Mouse (Mus musculus) forebrain, embryonic 16.5 days (tissue): ENCODE data around the gene Tmem110. TPM values are rescaled to one million over a fixed set of nuclear protein-coding genes. Genes with fewer than 3 reads are reported as not detected.

Experiments
- ATAC-seq: fragments of 200-750 bp; cut with Nextera tagmentation; 2 replicates; pipeline ENCODE4 v1.8.0; 2017; ENCODE audit warnings: mild to moderate bottlenecking, moderate library complexity
- H3K27ac ChIP-seq: fragments of 300-500 bp; sonication (generic); 2 replicates; pipeline ENCODE4 v1.5.1; 2014; ENCODE audit warnings: low read length, control low read depth
- H3K27me3 ChIP-seq: fragments of 300-500 bp; sonication (generic); replicated peaks from 2 replicates; pipeline ENCODE4 v1.6.1; 2014; ENCODE audit warnings: low read length; ENCODE audit not compliant: control insufficient read depth, insufficient read depth
- H3K36me3 ChIP-seq: fragments of 300-500 bp; sonication (generic); 2 replicates; pipeline ENCODE4 v1.6.1; 2014; ENCODE audit not compliant: control insufficient read depth, insufficient read depth
- H3K4me1 ChIP-seq: fragments of 300-500 bp; sonication (generic); replicated peaks from 2 replicates; pipeline ENCODE4 v1.6.1; 2014; ENCODE audit warnings: low read length; ENCODE audit not compliant: control insufficient read depth, insufficient read depth
- H3K4me2 ChIP-seq: fragments of 300-500 bp; sonication (generic); 2 replicates; pipeline ENCODE4 v1.6.1; 2014; ENCODE audit warnings: mild to moderate bottlenecking, low read length, control low read depth
- H3K4me3 ChIP-seq: fragments of 300-500 bp; sonication (generic); replicated peaks from 2 replicates; pipeline ENCODE4 v1.5.1; 2014; ENCODE audit warnings: mild to moderate bottlenecking, low read length, control low read depth
- H3K9ac ChIP-seq: fragments of 300-500 bp; sonication (generic); replicated peaks from 2 replicates; pipeline ENCODE4 v1.6.1; 2014; ENCODE audit warnings: low read depth, low read length, control low read depth
- H3K9me3 ChIP-seq: fragments of 300-500 bp; sonication (generic); 2 replicates; pipeline ENCODE4 v1.6.1; 2016; ENCODE audit warnings: low read length; ENCODE audit not compliant: control insufficient read depth
- WGBS: fragments of 180-500 bp; shearing (Covaris S2); extraction: QIAGEN DNeasy Blood & Tissue Kit; methylation state at CpG from one replicate; pipeline ENCODE4 v1.1.7; 2014; 5-methylcytosine and 5-hydroxymethylcytosine counted together
- polyA plus RNA-seq: library from polyadenylated mRNA; unstranded; fragments of >200 nt; fragmentation: Nextera tagmentation; extraction: Ambion mirVana; gene quantifications from 2 replicates; pipeline ENCODE4 v1.2.1, GENCODE M21; 2015

Gene Tmem110
- polyA plus RNA-seq, 1 experiment from 2014 or later = 18.3 TPM

GRCm38 (mm10) chr14:30885298-30885697 lies 59.9 kb downstream of the Tmem110 start:
- 21% methylated on average over 3 of the region's 3 CpGs for WGBS
- Histone ChIP-seq H3K4me1 (no peaks in the 10 kb centered on the region), H3K4me3 (no peak overlapping the region), H3K27ac (no peak overlapping the region), H3K9me3 (no peaks in the 10 kb centered on the region), H3K9ac (no peak overlapping the region), H3K4me2 (no peak overlapping the region), H3K27me3 (no peaks in the 10 kb centered on the region), H3K36me3 (no peaks in the 10 kb centered on the region)
- ATAC-seq = no peak

DNA sequence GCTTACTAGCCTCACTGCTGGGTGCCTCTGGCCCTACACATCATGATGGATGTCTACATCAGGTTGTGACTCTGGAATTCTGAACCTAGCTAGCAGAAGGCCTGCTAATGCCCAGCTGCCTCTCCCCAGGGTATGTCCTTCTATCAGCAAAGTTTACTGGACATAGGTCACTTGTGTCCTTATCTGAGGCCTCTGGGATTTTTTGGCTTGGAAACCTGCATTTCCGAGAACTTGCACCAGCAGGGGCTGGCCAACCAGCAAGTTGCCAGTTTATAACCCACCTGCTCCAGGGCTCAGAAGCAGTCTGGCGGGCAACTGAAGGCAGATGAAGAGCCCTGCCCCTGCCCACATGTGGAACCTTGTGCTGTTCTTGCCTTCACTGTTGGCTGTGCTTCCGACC lies 60.8 kb downstream of the Tmem110 start, which contains the start of gene Itih4:
Gene Itih4, plus strand, starts transcription at position 273 of the 400 bp plus-strand sequence.
- Histone ChIP-seq H3K27me3 (no peaks in the 10 kb centered on the region), H3K36me3 (no peaks in the 10 kb centered on the region), H3K9ac (no peak within 1 kb of the TSS), H3K27ac (no peak within 1 kb of the TSS), H3K4me3 (no peak within 1 kb of the TSS), H3K9me3 (no peaks in the 10 kb centered on the region), H3K4me1 (no peaks in the 10 kb centered on the region), H3K4me2 (no peak within 1 kb of the TSS)
- no peak for ATAC-seq
- 93% methylated on average over 3 of the region's 3 CpGs for WGBS

DNA sequence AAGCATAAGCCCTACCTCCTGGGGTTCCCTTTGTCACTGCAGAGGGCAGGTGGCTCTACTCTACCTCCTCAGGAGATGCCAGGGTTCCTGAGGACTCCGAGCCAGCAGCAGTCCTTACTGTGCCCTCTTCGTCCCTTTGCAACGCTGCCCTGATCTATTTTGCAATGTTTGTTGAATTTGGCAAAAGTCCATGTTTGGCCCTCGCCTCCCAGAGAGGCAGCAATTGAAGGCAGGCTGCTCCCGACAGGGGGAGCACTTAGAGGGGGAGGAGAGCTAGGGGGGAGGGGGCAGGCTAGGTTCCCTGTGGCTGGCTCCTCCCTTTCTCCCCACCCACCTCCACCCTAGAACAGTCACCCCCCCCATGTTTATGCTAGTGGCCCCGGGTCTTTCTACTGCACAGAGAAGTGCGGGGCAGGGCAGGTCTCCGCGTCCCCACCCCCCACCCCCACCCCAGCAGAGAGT lies 62.9 kb downstream of the Tmem110 start:
- Histone ChIP-seq H3K27ac (no peak overlapping the region), H3K36me3 (no peaks in the 10 kb centered on the region), H3K27me3 (no peaks in the 10 kb centered on the region), H3K4me3 (no peak overlapping the region), H3K9ac (no peak overlapping the region), H3K4me1 (no peaks in the 10 kb centered on the region), H3K9me3 (no peaks in the 10 kb centered on the region), H3K4me2 (no peak overlapping the region)
- WGBS = 16% methylated on average over 9 of the region's 9 CpGs
- ATAC-seq = no peak

DNA sequence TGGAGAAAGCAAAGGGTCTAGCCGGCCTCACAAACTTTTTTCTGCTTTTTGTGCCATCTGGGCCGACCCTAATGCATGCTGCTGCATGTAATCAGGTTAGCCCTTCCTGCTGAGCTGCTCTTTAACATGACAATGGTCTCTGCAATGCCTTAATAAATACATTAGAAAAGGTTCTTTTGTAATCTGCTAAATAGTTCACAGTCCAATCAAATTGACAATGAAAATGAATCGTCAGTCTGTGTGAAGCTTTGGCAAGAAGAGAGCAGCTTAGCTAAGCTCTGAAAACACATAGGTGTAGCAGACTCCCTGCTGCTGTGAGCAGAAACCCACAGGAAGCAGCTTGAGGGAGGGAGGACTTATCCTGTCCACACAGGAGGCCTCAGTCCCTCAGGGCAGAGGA lies 74.6 kb downstream of the Tmem110 start:
- WGBS = 17% methylated on average over 3 of the region's 3 CpGs
- no peak overlapping the region for H3K27ac ChIP-seq

GRCm38 (mm10) chr14:30902628-30903027 lies 77.2 kb downstream of the Tmem110 start:
- Histone ChIP-seq H3K27me3 (no peaks in the 10 kb centered on the region), H3K27ac (no peak overlapping the region), H3K4me1 (no peaks in the 10 kb centered on the region), H3K36me3 (no peaks in the 10 kb centered on the region), H3K4me3 (no peak overlapping the region), H3K9me3 (no peaks in the 10 kb centered on the region), H3K4me2 (no peak overlapping the region), H3K9ac (no peak overlapping the region)
- ATAC-seq = no peak
- 92% methylated on average over 5 of the region's 5 CpGs for WGBS

More for the DNA sequence above, 74.6 kb downstream of the Tmem110 start:
- no peaks in the 10 kb centered on the region for H3K27me3 ChIP-seq
- H3K4me3 ChIP-seq = no peak overlapping the region
- no peak overlapping the region for H3K4me2 ChIP-seq
- H3K4me1 ChIP-seq = no peaks in the 10 kb centered on the region
- ATAC-seq = no peak
- no peaks in the 10 kb centered on the region for H3K9me3 ChIP-seq
- H3K9ac ChIP-seq = no peak overlapping the region
- H3K36me3 ChIP-seq = no peaks in the 10 kb centered on the region

DNA sequence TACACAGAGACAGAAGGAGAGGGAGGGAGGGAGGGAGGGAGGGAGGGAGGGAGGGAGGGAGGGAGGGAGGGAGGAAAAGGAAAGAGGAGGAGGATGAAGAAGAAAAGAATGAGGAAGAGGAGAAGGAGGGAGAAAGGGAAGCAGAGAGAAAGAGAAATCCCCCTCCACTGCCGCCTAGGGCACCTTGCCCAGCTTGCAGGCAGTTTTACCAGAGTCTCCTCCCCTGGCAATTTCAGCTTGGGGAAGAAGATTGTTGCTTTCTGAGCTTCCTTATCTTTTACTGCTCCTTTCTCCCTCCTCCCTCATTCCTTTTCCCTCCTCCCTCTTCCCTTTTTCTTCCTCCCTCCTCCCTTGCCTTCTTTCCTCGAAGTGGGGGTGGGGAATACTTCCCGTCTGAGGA lies 77.6 kb downstream of the Tmem110 start:
- Histone ChIP-seq H3K4me2 (no peak overlapping the region), H3K36me3 (no peaks in the 10 kb centered on the region), H3K4me1 (no peaks in the 10 kb centered on the region), H3K9ac (no peak overlapping the region), H3K4me3 (no peak overlapping the region), H3K27ac (no peak overlapping the region), H3K27me3 (no peaks in the 10 kb centered on the region), H3K9me3 (no peaks in the 10 kb centered on the region)
- WGBS = 81% methylated on average over 3 of the region's 3 CpGs
- no peak for ATAC-seq

DNA sequence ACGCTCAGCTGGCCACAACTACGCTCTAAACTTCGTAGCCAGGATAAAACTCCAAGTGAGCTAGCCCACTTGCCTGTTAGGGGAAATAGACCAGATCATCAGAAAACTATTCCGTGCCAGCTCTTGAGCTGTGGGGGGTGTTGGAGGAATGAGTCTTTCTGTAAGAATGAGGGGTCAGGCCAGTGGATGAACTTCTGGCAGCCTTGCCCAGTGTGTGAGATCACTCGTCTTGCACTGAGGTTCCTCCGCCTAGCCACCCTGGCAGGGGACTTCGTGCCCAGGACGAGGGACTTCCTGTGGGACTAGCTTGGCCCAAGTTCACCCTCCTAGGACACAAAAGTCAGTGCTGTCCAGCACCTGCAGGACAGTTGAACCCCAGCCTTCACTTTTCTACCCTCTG lies 78.9 kb downstream of the Tmem110 start:
- Histone ChIP-seq H3K9ac (no peak overlapping the region), H3K4me2 (no peak overlapping the region), H3K4me1 (no peaks in the 10 kb centered on the region), H3K4me3 (no peak overlapping the region), H3K27me3 (no peaks in the 10 kb centered on the region), H3K36me3 (no peaks in the 10 kb centered on the region), H3K9me3 (no peaks in the 10 kb centered on the region), H3K27ac (no peak overlapping the region)
- no peak for ATAC-seq
- 79% methylated on average over 8 of the region's 8 CpGs for WGBS

GRCm38 (mm10) chr14:30906001-30906400 lies 80.6 kb downstream of the Tmem110 start:
- H3K4me2 ChIP-seq = no peak overlapping the region
- no peak overlapping the region for H3K27ac ChIP-seq
- no peaks in the 10 kb centered on the region for H3K9me3 ChIP-seq
- H3K4me3 ChIP-seq = no peak overlapping the region
- H3K36me3 ChIP-seq = no peaks in the 10 kb centered on the region
- WGBS = 93% methylated on average over 6 of the region's 6 CpGs
- H3K9ac ChIP-seq = no peak overlapping the region
- no peak for ATAC-seq
- H3K27me3 ChIP-seq = no peaks in the 10 kb centered on the region
- H3K4me1 ChIP-seq = no peaks in the 10 kb centered on the region

DNA sequence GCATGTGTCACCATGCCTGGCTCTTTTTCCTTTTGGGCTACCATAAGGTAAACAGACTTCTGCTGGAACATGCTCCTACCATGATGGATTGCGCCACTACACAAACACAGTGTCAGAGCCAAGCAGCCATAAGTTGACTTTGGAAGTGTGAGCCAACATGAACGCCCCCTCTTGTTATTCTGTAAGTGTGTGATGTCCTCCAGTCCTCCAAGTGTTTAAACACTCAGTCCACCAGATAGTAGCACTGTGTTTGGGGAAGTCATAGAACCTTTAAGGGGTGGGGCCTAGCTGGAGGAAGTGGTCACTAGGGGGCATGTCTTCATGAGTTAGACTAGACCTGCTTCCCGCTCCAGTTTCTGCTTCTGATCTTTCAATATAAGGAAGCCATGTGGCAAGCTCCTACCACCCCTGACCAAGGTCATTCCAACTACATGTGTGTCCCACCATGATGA lies 82.5 kb downstream of the Tmem110 start:
- no peak overlapping the region for H3K4me2 ChIP-seq
- no peaks in the 10 kb centered on the region for H3K27me3 ChIP-seq
- 79% methylated on average over 3 of the region's 3 CpGs for WGBS
- H3K27ac ChIP-seq = no peak overlapping the region
- H3K9ac ChIP-seq = no peak overlapping the region
- no peak for ATAC-seq
- no peaks in the 10 kb centered on the region for H3K9me3 ChIP-seq
- no peak overlapping the region for H3K4me3 ChIP-seq
- no peaks in the 10 kb centered on the region for H3K4me1 ChIP-seq
- no peaks in the 10 kb centered on the region for H3K36me3 ChIP-seq

GRCm38 (mm10) chr14:30911141-30911540 lies 85.8 kb downstream of the Tmem110 start:
- no peak for ATAC-seq
- H3K27ac ChIP-seq = no peak overlapping the region
- H3K4me2 ChIP-seq = no peak overlapping the region
- no peak overlapping the region for H3K4me3 ChIP-seq
- no peaks in the 10 kb centered on the region for H3K36me3 ChIP-seq
- no peaks in the 10 kb centered on the region for H3K4me1 ChIP-seq
- no peaks in the 10 kb centered on the region for H3K27me3 ChIP-seq
- WGBS = 91% methylated on average over 8 of the region's 8 CpGs
- no peaks in the 10 kb centered on the region for H3K9me3 ChIP-seq
- H3K9ac ChIP-seq = no peak overlapping the region
